Mouse (Mus musculus) T-helper 2 cell (primary cell): ENCODE data around the gene Gm21958.

ENCODE experiments used
- in situ Hi-C: fragments of 300-600 bp; cut with MboI, MseI; formaldehyde crosslinking; loops from one replicate; pipeline ENCODE4 v1.15.1; 2025; ENCODE audit warnings: high pct_unique_total_duplicates

The Gm21958 gene

DNA sequence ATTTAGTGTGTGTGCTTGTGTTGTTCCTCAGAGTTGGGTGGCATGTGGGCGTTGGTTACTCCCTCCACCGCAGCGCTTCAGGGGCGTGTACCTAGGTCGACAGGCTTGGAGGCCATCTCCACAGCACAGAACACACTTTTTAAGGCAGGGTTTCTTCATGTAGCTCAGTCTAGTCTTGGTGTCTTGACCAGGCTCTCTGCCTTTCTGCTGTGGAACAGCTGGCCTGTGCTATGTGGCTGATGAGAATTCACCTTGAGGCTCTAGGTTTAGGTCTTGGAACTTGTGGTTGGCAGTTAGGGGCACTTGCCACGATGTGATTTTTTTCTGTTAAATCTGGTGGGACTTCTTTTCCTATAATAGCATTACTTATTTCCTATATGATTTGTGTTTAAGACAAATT lies at the start of gene Gm21958:
TSS of gene Gm21958 (minus strand) at position 101 of the 400 bp plus-strand sequence.
- in situ Hi-C loops: loop anchor here (10.0 kb wide), 1 partner anchor 1259 kb away; no protein-coding TSS in a partner anchor

GRCm38 (mm10) chr3:54761258-54761657 lies 47.1 kb upstream of the Gm21958 start:
- in situ Hi-C loops: loop anchor here (10.0 kb wide), 1 partner anchor 1446 kb away; no protein-coding TSS in a partner anchor

DNA sequence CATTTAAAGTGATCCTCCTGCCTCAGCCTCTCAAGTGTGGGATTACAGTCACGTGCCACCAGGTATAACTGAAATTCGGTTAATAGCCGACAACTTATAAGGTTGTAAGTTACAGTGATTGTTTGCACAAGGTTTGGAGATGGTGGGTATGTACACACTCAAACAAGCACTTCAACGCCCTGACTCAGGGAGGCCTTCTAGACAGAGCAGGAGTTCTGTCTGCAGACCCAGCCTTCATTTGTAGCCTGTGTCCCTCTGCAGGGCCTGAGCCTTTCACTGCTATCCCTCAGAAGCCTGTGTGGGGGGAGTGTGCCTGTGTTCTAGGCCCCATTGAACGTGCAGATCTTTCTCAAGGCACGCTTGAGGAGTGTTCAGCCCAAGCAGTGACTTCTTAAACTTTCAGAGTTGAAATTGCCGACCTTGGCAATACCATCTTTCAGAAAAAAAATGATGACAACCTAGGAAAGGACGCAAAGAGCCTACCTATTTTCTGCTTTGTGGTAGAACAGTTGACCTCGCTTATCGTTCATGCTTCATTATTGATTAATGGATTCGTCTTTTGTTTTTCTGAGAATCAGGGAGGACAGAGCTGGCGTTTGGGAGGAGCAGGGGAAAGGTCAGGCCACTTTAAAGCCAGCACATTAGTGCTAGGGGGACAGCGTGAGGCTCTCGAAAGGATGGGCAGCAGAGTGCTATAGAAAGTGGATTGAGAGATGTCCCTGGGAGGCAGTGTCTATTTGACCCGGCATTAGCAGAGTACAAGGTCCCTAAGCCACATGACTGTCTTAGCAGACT lies 46.4 kb upstream of the Gm21958 start:
- in situ Hi-C loops: loop anchor here (10.0 kb wide), 1 partner anchor 1446 kb away; no protein-coding TSS in a partner anchor

- in situ Hi-C loops: no loop called here
Measured at GRCm38 (mm10) chr3:54759211-54759610, 45.1 kb upstream of the Gm21958 start.

DNA sequence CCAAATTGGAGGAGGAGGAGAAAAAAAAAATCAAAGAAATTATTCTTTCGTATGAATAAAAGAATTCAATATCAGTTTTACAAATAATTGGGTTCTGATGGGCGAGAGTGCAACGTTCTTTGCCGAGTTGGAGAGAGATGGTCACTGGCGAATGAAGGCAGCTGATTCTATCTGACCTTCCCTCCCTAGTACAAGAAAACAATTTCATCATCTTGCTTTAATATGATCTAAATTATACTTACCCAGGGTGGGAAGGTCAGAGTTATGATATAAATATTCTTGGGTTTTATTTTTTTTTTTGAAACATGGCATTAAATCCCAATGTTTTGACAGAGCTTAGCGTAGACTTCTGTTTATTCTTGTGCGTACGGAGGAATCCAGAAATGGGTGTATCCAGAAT lies 43.3 kb upstream of the Gm21958 start:
- in situ Hi-C loops: no loop called here

DNA sequence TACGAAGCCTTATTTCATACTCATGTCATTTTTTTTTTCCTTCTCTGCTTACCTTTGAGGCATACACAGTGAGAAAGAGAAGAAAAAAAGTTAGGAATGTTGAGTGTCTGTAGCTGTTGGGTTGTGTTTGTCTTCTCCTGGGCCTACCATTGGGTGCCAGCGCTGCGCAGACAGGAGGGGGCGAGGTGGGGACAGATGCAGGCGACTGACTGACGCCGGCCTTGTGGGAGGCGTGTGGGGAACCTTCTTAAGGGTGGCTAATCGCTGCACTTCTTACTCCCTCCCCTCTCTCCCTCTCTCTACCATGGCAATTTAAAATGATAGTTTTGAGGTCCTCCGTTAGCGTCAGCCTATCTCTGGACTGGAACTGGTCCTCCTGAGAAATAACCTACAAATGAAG lies 41.9 kb upstream of the Gm21958 start:
- in situ Hi-C loops: no loop called here

- in situ Hi-C loops: no loop called here
Measured at GRCm38 (mm10) chr3:54755145-54756041, 41.2 kb upstream of the Gm21958 start, which contains the start of gene Smad9. Gene Smad9, plus strand, starts transcription at chr3:54755582.

DNA sequence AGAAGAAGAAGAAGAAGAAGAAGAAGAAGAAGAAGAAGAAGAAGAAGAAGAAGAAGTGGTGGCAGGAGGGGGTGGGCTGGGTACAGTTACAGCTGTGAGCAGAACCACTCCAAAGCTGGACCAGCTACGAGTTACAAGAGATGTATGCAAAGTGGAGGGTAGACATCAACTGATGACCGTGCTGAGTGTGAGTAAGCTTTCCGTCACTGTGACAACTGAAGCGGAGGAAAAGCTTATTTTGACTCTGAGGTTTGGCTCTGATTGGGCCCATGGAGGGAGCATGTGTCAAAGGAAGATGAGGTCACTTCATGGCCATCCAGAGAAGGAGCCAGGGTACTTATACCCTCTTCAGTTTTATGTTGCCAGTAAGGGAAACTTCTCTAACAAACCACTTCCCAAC lies 39.3 kb upstream of the Gm21958 start:
- in situ Hi-C loops: no loop called here

DNA sequence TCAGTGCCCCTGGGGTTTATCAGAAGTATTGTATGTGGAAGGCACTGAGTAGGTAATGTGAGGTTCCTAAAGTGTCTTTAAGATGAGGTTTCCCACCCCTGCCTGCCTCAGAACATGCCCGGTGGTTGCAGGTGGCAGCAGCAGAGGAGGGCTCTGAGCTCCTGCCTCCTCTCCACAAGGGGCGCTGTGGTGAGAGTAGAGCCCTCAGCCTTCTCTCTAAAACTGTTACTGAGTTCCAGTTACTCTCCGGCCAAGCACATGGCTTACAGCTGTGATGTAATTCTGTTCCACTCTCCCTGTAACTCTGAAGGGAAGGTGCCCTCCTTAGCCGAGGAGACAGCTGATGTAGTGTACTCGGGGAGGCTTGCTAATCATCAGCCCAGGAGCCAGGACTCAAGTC lies 31.6 kb upstream of the Gm21958 start:
- in situ Hi-C loops: loop anchor here (25.0 kb wide), 1 partner anchor 883 kb away; the partner anchor contains the start of gene Ufm1

DNA sequence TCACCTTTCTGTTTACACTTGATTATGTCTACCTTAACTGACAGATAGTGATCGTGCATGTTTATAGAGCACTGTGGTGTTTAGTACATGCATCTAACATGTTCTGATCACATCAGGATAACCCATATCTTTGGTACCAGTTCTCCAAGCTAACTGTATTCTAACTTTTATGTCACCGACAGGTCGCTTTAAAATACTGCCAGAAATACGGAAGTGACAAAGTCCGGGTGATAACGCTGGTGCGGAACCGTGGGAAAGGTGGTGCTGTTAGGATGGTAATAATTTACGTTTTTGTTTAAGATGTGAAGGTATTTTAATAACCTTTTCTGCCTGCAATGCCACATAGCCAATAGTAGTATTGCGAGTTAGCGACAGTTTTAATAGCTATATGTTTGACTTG lies 27.8 kb upstream of the Gm21958 start:
- in situ Hi-C loops: loop anchor here (25.0 kb wide), 1 partner anchor 880 kb away; the partner anchor contains the start of gene Ufm1

DNA sequence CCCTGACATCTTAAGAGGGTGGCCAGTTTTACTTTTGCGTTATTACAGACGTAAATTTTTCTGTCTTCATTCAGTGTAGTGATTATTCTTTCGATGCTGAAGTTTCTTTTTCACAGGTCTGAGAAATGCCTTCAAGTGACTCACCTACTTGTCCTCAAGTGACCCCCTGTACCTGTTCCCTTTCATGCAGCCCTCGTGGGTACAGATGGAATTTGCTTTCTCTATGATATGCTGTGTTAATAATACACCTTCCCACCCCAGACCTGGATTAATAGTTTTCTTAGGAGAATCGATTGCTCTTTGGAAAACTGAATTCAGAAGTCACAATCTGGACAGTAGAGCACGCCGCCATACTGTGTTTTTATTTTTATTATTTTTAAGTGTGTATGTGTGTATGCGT lies 23.2 kb upstream of the Gm21958 start:
- in situ Hi-C loops: loop anchor here (5.0 to 25.0 kb wide), 2 partner anchors 65 to 875 kb away; partner anchors contain the start of gene Ufm1

GRCm38 (mm10) chr3:54736101-54736927 lies 22.2 kb upstream of the Gm21958 start:
- in situ Hi-C loops: loop anchor here (5.0 to 25.0 kb wide), 2 partner anchors 66 to 874 kb away; partner anchors contain the start of gene Ufm1

GRCm38 (mm10) chr3:54735247-54736046 lies 21.3 kb upstream of the Gm21958 start, which contains the start of the genes Exosc8 and Alg5:
Gene Exosc8, minus strand, starts transcription at chr3:54735393.
Gene Alg5, plus strand, starts transcription at chr3:54735539.
- in situ Hi-C loops: loop anchor here (5.0 to 25.0 kb wide), 2 partner anchors 67 to 873 kb away; partner anchors contain the start of gene Ufm1

DNA sequence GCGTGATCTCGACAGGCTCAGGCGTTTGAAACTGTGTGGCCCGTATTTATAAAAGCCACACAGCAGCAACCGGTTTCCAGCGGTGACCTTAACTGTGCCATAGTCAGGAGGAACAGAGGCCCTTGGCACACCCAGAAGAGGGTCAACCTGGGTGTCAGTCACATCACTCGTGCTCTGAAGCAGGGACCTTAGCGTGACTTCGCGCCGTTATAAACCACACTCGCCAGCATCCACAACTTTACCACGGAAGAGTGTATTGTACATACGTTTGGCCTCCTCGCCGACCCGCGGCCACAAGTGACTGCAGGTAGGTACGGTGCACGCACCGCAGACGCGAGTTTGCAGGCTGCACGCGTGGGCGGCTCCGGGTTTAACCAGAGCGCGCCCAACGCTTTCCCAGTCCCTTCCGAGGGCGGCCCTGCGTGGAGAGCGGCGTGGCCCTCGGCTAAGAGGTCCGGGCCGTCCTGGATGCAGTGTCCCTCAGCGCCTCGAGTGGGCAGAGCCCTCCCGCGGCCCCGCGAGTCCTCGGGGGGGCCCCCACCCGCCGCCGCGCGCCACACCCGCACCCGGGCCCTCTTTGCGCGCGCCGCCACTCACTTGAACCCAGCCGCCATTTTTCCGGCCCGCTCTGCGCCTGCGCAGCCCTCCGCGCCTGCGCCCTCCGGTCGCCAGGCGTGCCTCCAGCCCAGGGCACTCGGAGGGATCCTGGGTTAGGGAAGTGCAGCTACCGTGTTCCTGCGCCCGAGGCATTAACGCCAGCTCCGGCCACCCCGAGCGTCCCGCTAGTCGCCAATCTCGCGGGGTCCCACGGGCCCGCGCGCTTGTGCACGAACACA lies 20.5 kb upstream of the Gm21958 start:
- in situ Hi-C loops: loop anchor here (5.0 to 25.0 kb wide), 2 partner anchors 68 to 872 kb away; partner anchors contain the start of gene Ufm1

DNA sequence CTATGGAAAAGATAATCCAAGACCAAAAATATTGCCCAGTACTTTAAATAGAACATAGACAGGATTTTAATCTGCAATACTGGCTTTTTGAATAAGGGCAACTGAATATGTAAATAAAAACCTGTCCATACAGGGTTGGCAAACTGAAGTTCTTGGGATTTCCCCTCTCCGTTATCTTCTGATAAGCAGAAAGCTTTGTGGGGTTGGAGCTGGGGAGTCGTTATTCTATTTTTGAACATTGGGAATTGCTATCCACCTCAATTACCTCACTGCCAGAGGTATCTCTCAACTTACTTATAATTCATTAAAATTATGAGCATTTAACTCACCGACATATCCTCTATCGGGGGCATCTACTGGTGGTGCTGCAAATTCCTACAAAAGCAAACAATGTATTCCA lies 18.2 kb upstream of the Gm21958 start:
- in situ Hi-C loops: loop anchor here (25.0 kb wide), 1 partner anchor 870 kb away; the partner anchor contains the start of gene Ufm1

- in situ Hi-C loops: loop anchor here (25.0 kb wide), 1 partner anchor 869 kb away; the partner anchor contains the start of gene Ufm1
Measured at GRCm38 (mm10) chr3:54731626-54732150, 17.5 kb upstream of the Gm21958 start.

DNA sequence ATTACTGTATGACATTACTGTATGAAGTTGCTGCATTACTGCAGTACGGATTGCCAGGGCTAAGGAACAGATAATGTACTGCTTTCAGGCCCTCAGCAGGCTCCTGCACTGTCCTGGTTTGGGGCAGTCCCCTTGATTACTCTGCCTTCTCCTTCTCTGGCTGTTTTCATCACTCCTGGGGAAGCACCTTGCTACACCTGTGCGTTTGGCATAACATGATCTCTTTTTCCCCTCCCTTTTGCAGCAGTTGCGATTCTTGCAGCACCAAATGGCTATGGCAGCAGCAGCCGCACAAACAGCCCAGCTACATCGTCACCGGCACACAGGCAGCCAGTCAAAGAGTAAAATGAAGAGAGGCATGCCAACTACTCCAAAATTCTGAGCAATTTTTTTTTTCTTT lies 13.9 kb upstream of the Gm21958 start:
- in situ Hi-C loops: loop anchor here (25.0 kb wide), 1 partner anchor 866 kb away; the partner anchor contains the start of gene Ufm1

DNA sequence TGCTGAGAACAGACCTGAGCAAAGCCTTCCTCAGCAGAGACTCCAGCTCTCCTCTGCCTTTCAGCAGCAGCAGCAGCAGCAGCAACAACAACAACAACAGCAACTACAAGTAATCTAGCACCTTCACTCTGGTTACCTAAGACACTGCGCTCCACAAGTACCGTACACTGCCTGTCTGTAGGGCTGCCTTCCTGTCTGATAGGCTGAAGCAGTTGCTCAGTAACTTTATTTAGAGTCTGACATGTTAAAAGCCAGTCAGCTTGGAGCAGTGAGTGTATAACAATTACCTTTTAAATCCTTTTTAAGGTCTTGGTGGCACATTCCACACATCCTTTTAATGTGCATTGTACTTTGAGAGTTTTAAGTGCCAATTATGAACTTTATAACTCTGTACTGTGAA lies 13.4 kb upstream of the Gm21958 start:
- in situ Hi-C loops: loop anchor here (25.0 kb wide), 1 partner anchor 865 kb away; the partner anchor contains the start of gene Ufm1
